Mouse (Mus musculus) intestine, embryonic 14.5 days (tissue): ENCODE data around the gene Xpo4. TPM values are rescaled to one million over a fixed set of nuclear protein-coding genes. Genes with fewer than 3 reads are reported as not detected.

ENCODE experiments used
- polyA plus RNA-seq: library from polyadenylated mRNA; unstranded; fragments of >200 nt; fragmentation: Nextera tagmentation; extraction: Ambion mirVana; gene quantifications from 2 replicates; pipeline ENCODE4 v1.2.1, GENCODE M21; 2014

The Xpo4 gene
- polyA plus RNA-seq, 1 experiment from 2014 or later: 34.9 TPM

Other genes with a start within 250 kb of the Xpo4 start
- gene Ift88, start 241.4 kb downstream of the Xpo4 start, polyA plus RNA-seq: 13.0 and 17.1 TPM in 2 replicates
- 4.7 and 5.4 TPM in 2 replicates for gene Il17d, start 140.7 kb downstream of the Xpo4 start, polyA plus RNA-seq
- 106 and 111 TPM in 2 replicates for gene Eef1akmt1, start 93.8 kb downstream of the Xpo4 start, polyA plus RNA-seq
- not detected in 2 replicates for gene Gm49361, start 80.7 kb upstream of the Xpo4 start, polyA plus RNA-seq
- 20.5 and 21.7 TPM in 2 replicates for gene Lats2, start 93.0 kb upstream of the Xpo4 start, polyA plus RNA-seq
- gene Sap18, start 132.8 kb upstream of the Xpo4 start, polyA plus RNA-seq: 18.2 and 31.9 TPM in 2 replicates
- gene Ska3, start 160.8 kb upstream of the Xpo4 start, polyA plus RNA-seq: 30.2 and 32.5 TPM in 2 replicates
- gene Mrpl57, start 160.8 kb upstream of the Xpo4 start, polyA plus RNA-seq: 192 and 199 TPM in 2 replicates
- 56.9 and 63.6 TPM in 2 replicates for gene Zdhhc20, start 224.8 kb upstream of the Xpo4 start, polyA plus RNA-seq